Mouse (Mus musculus): Measurements from ENCODE around the gene Slc45a3. TPM values are rescaled to one million over a fixed set of nuclear protein-coding genes. Genes with fewer than 3 reads are reported as not detected.

Gene Slc45a3
- 4.0 and 6.0 TPM in 2 replicates for polyA plus RNA-seq (2015; fragmentation: Nextera tagmentation; extraction: Ambion mirVana)

DNA sequence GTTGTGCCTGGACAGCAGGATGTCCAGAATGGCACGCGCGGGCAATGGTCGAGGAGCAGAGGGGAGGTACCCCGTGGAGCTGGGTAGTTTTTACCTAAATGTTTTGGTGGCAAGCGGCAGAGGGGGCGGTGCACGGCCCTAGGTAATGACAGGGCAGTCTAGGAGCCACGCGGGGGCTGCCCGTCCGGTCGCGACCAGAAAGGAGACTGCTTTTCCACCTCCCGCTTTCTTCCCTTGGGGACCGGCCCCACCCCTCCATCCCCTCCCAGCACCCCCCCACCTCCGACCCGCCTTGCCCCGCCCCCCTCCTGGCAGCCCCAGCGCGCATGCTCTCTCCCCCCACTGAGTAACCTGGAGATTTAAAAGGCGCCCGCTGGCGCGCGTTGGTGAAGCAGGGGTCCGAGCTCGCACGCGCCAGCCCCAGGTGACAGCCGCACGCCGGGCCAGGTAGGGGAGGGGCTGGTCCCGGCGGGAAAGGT lies at the start of gene Slc45a3:
TSS of gene Slc45a3 (plus strand) at position 362 of the 479 bp plus-strand sequence.
- ATAC-seq (replicated peaks; ENCODE audit: insufficient number of reproducible peaks, insufficient read depth, low FRiP score, low read depth), result peak; percentile 56
- H3K27me3 ChIP-seq, result peaks cover 70% of the 10 kb centered on the region
- H3K4me1 ChIP-seq (replicated peaks), result peaks cover 23% of the 10 kb centered on the region
- H3K27ac ChIP-seq, result peak within 1 kb of the TSS; percentile 16
- no peaks in the 10 kb centered on the region for H3K36me3 ChIP-seq
- 0% methylated on average over 33 of the region's 35 CpGs for WGBS
- H3K9ac ChIP-seq, result peak within 1 kb of the TSS; percentile 68
- H3K4me3 ChIP-seq, result peak within 1 kb of the TSS; percentile 79
- peak within 1 kb of the TSS; percentile 100 for H3K4me2 ChIP-seq
- H3K9me3 ChIP-seq (replicated peaks), result no peaks in the 10 kb centered on the region

DNA sequence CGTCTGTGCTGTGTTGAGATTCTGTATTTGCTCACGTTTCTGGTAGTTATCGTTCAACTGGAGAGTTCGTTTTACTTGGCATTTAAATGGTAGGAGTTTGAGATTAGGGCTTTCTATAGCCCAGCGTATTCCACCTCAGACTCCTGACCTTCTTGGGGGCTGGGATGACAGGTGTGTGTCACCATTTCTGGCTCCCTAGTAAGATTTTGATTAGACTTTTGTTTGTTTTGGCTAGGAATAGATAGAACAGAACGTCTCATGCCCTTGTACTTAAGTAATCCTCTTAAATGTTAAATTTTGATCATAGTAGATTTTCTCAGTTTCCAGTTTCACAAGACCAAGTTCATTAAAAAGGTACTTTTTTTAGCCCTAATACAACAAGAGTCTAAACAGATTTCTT lies 45.1 kb upstream of the Slc45a3 start:
- WGBS, result 70% methylated on average over 6 of the region's 6 CpGs
- Histone ChIP-seq H3K9me3 (replicated peaks) (no peaks in the 10 kb centered on the region), H3K36me3 (peaks cover 31% of the 10 kb centered on the region), H3K27ac (no peak overlapping the region), H3K27me3 (no peaks in the 10 kb centered on the region), H3K4me1 (replicated peaks) (peaks cover 10% of the 10 kb centered on the region), H3K4me3 (no peak overlapping the region), H3K9ac (no peak overlapping the region), H3K4me2 (no peak overlapping the region)
- ATAC-seq (replicated peaks; ENCODE audit: insufficient number of reproducible peaks, insufficient read depth, low FRiP score, low read depth), result no peak

DNA sequence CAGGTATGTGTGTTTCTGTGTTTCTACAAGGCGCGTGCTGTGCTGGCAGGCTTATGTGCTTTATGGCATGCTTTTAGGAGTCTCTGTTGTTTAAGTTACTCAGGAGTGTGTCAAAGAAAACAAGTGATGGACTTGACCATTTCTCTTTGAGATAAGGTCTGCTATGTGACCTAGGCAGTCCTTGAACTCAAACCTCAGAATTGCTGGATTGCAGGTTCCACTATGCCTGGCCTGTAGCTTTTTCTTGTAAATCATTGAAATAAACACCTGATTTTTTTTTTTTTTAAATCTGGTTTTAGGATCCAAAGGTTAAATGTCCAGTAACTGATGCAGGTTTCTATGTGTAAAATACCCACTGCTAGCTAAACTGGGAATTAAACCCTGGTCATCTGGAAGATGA lies 43.7 kb upstream of the Slc45a3 start:
- Histone ChIP-seq H3K27ac (no peak overlapping the region), H3K36me3 (peaks cover 44% of the 10 kb centered on the region)
- WGBS, result 97% methylated on average over 2 of the region's 2 CpGs

DNA sequence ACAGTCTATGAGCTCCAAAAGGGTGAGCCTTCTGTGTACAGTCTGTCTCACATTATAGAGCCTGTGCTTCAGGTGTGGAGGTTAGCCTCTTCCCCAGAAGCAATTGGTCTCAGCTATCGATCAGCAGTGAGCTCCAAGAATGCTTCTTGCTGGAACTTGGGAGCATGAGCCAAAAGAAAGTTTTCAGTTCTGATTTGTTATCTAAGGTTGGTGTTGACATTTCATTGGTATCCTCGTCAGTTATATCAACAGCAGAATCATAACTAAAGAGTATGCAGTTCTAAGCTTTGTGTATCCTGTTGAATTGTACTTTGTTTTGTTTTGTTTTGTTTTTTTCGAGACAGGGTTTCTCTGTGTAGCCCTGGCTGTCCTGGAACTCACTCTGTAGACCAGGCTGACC lies 40.7 kb upstream of the Slc45a3 start:
- no peaks in the 10 kb centered on the region; the same call in 1 of the 2 replicates for H3K4me1 ChIP-seq (replicated peaks)
- no peak overlapping the region for H3K4me3 ChIP-seq
- H3K4me2 ChIP-seq, result no peak overlapping the region
- H3K9me3 ChIP-seq (replicated peaks), result no peaks in the 10 kb centered on the region
- ATAC-seq (replicated peaks; ENCODE audit: insufficient number of reproducible peaks, insufficient read depth, low FRiP score, low read depth), result no peak
- no peaks in the 10 kb centered on the region for H3K27me3 ChIP-seq
- H3K27ac ChIP-seq, result no peak overlapping the region
- WGBS, result 90% methylated on average over 3 of the region's 3 CpGs
- peaks cover 68% of the 10 kb centered on the region for H3K36me3 ChIP-seq
- H3K9ac ChIP-seq, result no peak overlapping the region

More for the DNA sequence above, 43.7 kb upstream of the Slc45a3 start:
- H3K4me1 ChIP-seq (replicated peaks), result peaks cover 7% of the 10 kb centered on the region
- no peak for ATAC-seq (replicated peaks; ENCODE audit: insufficient number of reproducible peaks, insufficient read depth, low FRiP score, low read depth)
- H3K9ac ChIP-seq, result no peak overlapping the region
- H3K4me2 ChIP-seq, result no peak overlapping the region
- H3K27me3 ChIP-seq, result no peaks in the 10 kb centered on the region
- no peak overlapping the region for H3K4me3 ChIP-seq
- no peaks in the 10 kb centered on the region for H3K9me3 ChIP-seq (replicated peaks)

DNA sequence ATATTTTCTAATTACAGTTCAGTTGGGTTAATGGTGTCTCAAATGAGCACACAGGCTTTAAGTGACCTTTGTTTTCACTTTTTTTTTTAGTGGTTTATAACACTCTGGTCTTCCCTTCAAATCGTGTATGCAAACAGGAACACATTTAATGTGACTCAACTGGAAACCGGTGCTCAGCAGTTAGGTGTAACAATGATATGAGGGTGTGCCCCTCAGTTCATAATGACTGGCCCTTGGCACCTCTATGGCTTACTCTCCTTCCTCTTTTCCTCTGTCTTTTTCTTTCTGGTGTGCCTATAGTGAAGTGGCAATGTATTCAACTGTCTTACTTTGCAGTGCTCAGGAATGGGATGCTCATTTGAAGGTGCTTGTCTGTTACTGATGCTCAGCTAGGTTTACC lies 29.3 kb upstream of the Slc45a3 start:
- Histone ChIP-seq H3K9ac (no peak overlapping the region), H3K27me3 (no peaks in the 10 kb centered on the region), H3K4me1 (replicated peaks) (peaks cover 7% of the 10 kb centered on the region), H3K4me3 (no peak overlapping the region), H3K27ac (no peak overlapping the region), H3K36me3 (peaks cover 42% of the 10 kb centered on the region), H3K9me3 (replicated peaks) (no peaks in the 10 kb centered on the region), H3K4me2 (no peak overlapping the region)
- 88% methylated on average over 2 of the region's 2 CpGs for WGBS
- no peak for ATAC-seq (replicated peaks; ENCODE audit: insufficient number of reproducible peaks, insufficient read depth, low FRiP score, low read depth)

DNA sequence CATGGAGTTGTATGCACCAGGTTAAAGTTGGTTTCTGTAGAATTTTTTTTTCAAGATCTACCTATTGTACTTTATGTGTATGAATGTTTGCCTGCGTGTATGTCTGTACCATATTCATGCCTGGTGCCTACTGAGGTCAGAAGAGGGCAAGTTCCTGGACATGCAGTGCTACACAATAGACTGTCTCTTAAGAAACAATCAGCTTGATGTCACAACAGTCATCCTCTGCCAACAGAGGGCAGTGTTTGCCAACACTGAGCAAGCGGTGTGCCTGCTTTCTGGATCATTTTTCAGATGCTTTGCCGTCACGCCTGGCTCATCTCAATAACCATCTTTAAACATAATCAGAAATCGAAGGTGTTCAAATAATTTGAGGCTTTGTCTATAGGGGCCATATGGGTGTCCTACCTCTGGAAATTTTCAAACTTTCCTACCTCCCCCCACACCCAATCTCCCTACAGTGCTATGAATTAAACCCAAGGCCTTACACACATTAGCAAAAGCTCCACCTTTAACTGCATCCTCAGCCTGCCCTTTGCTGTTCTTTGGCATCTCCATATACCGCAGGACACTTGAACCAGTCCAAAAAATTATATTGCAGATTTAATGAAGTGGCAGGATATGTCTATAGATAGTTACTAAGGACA lies 25.0 kb upstream of the Slc45a3 start:
- Histone ChIP-seq H3K36me3 (peaks cover 8% of the 10 kb centered on the region), H3K9ac (no peak overlapping the region), H3K4me2 (no peak overlapping the region), H3K27ac (peak overlapping the region; percentile 65), H3K9me3 (replicated peaks) (no peaks in the 10 kb centered on the region), H3K27me3 (no peaks in the 10 kb centered on the region), H3K4me3 (no peak overlapping the region), H3K4me1 (replicated peaks) (peaks cover 36% of the 10 kb centered on the region)
- 59% methylated on average over 6 of the region's 6 CpGs for WGBS
- ATAC-seq (replicated peaks; ENCODE audit: insufficient number of reproducible peaks, insufficient read depth, low FRiP score, low read depth), result no peak

DNA sequence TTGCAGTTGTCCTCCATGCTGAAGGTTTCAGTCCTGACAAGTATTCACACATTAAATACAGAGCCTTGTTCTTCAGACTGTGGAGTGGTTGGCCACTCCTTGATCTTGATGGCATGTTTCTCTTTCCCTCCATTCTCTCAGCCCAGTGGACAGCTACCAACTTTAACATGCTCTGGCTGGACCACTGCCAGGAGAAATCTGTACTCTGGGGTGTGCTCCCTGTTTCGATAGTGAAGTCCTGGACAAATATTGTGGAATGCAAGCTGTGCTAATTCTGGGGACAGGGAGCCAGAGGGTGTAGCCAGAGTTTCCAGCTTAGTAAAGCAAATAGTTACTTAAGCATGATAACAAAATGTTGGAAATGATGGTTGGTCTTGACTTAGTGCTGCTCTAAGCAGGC lies 24.0 kb upstream of the Slc45a3 start:
- no peak overlapping the region for H3K4me3 ChIP-seq
- peak overlapping the region; percentile 65 for H3K27ac ChIP-seq
- peaks cover 3% of the 10 kb centered on the region for H3K36me3 ChIP-seq
- no peak overlapping the region for H3K9ac ChIP-seq
- ATAC-seq (replicated peaks; ENCODE audit: insufficient number of reproducible peaks, insufficient read depth, low FRiP score, low read depth), result peak; percentile 67
- no peaks in the 10 kb centered on the region for H3K9me3 ChIP-seq (replicated peaks)
- no peaks in the 10 kb centered on the region for H3K27me3 ChIP-seq
- peaks cover 36% of the 10 kb centered on the region for H3K4me1 ChIP-seq (replicated peaks)
- no peak overlapping the region for H3K4me2 ChIP-seq
- WGBS, result 20% methylated on average over 1 of the region's 1 CpGs

DNA sequence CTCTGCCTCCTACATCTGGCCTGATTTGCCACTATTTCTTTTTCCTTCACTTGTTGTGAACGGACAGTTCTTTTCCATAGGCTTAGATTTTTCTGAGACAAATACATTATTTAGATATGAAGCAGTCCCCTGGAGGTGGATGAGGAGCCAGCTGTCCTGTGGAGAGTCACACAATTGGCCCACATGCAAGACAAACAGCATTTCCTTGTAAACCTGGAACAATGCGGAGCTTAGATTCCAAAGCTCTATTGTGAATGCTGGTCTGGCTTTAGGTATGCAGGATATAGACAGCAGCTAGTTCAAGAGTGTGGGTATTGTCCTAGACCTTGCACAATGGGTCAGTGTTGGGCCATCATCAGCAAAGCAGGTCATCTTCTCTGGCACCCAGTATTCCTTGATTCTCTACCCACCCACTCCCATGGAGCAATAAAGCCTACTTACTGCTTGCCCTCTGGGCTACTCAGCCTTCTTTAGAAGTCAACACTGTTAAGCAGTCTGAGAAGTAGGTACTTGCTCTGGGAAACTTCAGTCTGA lies 22.0 kb upstream of the Slc45a3 start:
- H3K4me1 ChIP-seq (replicated peaks), result peaks cover 36% of the 10 kb centered on the region
- peak overlapping the region; percentile 56 for H3K27ac ChIP-seq
- WGBS, result 64% methylated on average over 2 of the region's 2 CpGs
- H3K36me3 ChIP-seq, result no peaks in the 10 kb centered on the region; the same call in 1 of the 2 replicates
- no peaks in the 10 kb centered on the region for H3K27me3 ChIP-seq
- no peak overlapping the region for H3K9ac ChIP-seq
- ATAC-seq (replicated peaks; ENCODE audit: insufficient number of reproducible peaks, insufficient read depth, low FRiP score, low read depth), result peak; percentile 44; the same call in 1 of the 2 replicates
- H3K4me3 ChIP-seq, result no peak overlapping the region
- no peaks in the 10 kb centered on the region for H3K9me3 ChIP-seq (replicated peaks)
- no peak overlapping the region for H3K4me2 ChIP-seq

DNA sequence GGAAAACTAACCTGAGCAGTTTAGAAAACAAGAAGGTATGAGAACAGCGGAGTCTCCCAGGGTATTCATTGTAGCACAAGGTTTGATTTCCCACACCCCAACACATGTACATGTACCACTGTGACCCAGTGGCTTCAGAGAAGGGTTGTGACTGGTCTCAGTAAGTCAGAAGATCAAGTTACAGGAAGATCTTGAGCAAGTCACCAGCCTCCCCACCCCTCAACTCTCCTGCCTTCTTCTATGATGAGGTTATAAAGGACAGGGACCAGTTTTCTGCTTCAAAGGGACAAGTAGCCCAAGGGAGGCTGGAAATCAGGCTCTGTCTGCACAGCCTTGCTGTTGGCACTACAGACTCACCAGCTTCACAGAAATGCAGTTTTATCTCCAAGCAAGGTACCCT lies 21.3 kb upstream of the Slc45a3 start:
- WGBS, result 95% methylated on average over 1 of the region's 1 CpGs
- Histone ChIP-seq H3K9me3 (replicated peaks) (no peaks in the 10 kb centered on the region), H3K36me3 (no peaks in the 10 kb centered on the region), H3K9ac (no peak overlapping the region), H3K4me2 (no peak overlapping the region), H3K4me1 (replicated peaks) (peaks cover 36% of the 10 kb centered on the region), H3K27me3 (no peaks in the 10 kb centered on the region), H3K27ac (peak overlapping the region; percentile 56), H3K4me3 (no peak overlapping the region)
- no peak for ATAC-seq (replicated peaks; ENCODE audit: insufficient number of reproducible peaks, insufficient read depth, low FRiP score, low read depth)

DNA sequence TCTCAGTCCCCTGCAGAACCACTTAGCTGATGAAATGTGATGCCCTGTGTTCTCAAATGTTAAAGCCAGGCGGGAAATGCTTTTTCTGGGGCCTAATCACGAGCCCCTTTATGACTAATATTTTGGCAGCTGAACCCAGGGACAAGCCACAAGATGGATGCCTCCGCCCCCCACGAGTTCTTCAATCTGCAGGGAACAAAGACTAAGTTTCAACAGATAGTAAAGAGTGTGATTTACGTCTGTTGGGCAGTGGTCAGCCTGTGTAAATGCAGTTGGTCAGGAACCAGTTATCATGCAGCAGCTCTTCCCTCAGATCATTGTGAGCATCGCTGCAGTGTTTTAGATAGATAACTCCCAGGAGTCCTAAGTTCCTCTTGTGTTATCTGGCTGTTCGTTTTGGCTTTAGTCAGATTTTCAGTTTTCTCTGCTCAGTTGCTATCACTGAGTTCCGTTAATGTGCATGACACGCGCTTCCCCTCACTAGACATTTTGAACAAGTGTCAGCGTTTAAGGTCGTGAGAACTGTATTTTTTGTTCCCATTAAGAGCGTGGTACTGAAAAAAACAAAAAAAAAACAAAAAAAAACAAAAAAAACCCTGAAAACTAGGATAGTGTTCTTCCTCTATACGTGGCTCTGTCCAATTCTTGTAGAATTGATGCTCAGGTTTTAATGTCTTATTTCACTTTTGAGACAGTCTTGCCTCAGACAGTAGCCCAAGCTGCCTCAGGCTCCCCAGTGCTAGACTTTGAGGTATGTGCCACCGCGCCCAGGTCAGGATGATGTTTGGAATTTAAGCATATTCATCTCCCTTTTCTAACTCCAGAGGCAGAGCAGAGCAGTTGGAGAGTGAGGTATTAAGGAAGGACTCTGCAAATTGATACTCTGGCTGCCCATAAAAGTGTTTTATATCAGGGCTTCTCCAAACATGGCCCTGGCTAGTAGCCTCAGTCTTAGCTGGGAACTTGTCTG lies 19.9 kb upstream of the Slc45a3 start:
- Histone ChIP-seq H3K27ac (peak overlapping the region; percentile 17; the same call in 1 of the 2 replicates), H3K4me1 (replicated peaks) (peaks cover 37% of the 10 kb centered on the region), H3K4me2 (no peak overlapping the region), H3K4me3 (no peak overlapping the region), H3K36me3 (no peaks in the 10 kb centered on the region), H3K9me3 (replicated peaks) (no peaks in the 10 kb centered on the region), H3K27me3 (no peaks in the 10 kb centered on the region), H3K9ac (no peak overlapping the region)
- ATAC-seq (replicated peaks; ENCODE audit: insufficient number of reproducible peaks, insufficient read depth, low FRiP score, low read depth), result no peak; the same call in 1 of the 2 replicates
- WGBS, result 44% methylated on average over 16 of the region's 16 CpGs
